Mouse (Mus musculus) WW6 (cell line): ENCODE measurements at regions not wholly inside any gene's neighbourhood (a gene's known extent, or its start where the extent isn't known, plus 50 kb on each side); places are given as distances from the start of the nearest gene placed in this dataset.

Experiments used
- DNase-seq: peaks from one replicate; pipeline ENCODE4 v3.0.0-alpha.2; 2013; ENCODE audit warnings: low read depth, low spot score

DNA sequence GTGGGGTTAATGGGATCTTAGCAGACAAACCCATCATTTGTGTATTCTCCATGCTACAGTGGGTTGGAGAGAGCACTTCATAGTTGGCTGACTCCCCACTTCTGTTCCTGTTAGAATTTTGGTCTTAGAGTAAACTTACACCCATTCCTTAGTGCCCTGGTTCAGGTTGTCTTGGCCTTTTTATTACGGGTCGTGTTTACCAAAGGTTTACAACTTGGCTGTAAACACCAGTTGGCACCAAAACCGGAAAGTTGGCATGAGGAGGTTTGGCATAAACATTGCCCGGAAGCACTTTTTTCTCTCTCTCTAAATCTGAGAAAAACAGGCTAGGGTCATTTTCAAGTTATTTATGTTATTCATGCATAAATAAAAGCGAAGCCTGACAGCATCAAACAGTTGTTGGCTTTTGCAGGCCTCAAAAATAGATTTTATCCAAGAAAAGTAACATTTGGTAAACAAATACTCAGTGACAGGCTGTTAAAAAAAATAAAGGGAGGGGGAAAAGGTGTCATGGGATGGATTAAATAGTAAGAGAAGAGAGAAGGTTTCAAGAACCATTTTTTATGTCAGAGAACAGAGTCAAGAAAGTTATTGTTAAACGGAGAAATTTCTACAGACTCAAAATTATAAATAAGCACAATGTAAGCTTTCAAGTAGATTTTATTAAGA is 148.0 kb upstream of the Klf6 start:
- no peak for DNase-seq

DNA sequence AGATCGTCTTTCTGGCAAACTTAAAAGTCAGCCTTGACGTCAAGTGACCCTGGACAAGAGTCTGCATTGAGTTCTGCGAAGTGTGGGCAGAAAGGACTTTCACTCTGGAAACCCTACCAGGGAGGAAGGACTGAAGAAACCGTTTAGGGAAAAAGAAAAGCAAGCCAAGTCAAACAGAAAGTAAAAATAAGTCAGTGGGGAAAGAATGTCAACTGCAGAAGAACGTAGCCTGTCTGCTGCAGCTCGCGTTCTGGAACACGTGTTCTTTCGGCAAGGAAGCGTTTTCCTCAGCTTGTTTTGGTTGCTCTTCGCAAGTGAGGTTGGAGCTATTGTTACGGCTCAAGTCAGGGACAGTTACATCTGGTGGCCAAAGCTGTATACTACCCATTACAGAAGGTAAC is 147.1 kb upstream of the Klf6 start:
- no peak for DNase-seq

- DNase-seq, result no peak
Measured at GRCm38 (mm10) chr13:5714793-5715192, 146.5 kb upstream of the Klf6 start.

DNA sequence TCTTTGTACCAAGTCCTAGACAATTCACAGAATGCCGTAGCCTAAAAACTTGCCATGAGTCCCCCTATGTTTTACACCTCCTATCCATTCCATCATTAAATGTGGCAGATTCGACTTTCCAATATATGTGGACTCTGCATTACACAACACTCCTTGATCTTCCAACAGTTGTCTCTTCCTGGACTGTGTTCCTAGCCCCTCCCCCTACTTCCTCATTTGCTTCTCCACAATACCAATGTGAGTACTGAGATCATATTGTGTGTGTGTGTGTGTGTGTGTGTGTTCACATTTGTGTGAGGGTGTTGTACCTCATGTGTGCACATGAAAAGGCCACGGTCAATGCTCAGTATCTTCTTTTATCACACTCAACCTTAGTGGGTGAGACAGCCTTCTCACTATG is 144.5 kb upstream of the Klf6 start:
- no peak for DNase-seq

DNA sequence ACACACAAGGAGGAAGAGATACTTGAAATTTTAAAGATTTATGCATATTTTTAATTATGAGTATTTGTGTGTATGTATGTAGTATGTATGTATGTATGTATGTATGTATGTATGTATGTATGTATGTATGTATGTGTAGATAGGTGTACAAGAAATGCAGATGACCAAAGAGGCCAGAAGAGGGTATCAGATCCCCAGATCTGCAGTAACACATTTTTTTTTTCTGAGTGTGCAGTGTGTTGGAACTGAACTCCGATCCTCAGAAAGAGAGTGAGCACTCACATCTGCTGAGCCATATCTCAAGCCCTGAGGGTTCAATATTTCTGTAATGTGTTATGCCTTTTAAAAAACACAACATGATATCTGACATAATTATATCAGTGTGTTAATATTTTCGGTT is 138.0 kb upstream of the Klf6 start:
- no peak for DNase-seq

- DNase-seq, result no peak
Measured at GRCm38 (mm10) chr13:5724364-5724763, 136.9 kb upstream of the Klf6 start.

GRCm38 (mm10) chr13:5725984-5726383 is 135.3 kb upstream of the Klf6 start:
- DNase-seq, result no peak

DNA sequence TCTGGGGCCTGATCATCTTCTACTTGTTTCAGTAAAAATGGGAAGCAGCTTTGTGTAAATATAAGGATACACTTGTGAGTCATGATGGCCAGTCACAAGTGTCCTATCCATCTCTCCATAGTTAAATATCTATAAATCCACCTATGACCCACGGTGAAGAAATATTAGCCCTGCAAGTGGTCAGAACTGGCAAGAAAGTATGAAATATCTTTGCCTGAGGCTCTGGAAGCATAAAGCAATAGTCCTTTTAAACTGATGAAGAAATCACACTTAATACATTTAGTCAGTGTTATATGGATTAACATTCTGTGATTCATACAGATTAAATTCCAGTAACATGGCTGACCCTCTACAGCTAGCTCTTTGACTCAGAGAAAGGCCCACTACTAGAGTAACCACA is 134.8 kb upstream of the Klf6 start:
- DNase-seq, result no peak

GRCm38 (mm10) chr13:5728172-5728571 is 133.1 kb upstream of the Klf6 start:
- DNase-seq, result no peak

GRCm38 (mm10) chr13:5728808-5729207 is 132.5 kb upstream of the Klf6 start:
- DNase-seq, result no peak

- DNase-seq, result no peak
Measured at GRCm38 (mm10) chr13:5729426-5730068, 131.7 kb upstream of the Klf6 start.

GRCm38 (mm10) chr13:5732206-5732605 is 129.1 kb upstream of the Klf6 start:
- no peak for DNase-seq

DNA sequence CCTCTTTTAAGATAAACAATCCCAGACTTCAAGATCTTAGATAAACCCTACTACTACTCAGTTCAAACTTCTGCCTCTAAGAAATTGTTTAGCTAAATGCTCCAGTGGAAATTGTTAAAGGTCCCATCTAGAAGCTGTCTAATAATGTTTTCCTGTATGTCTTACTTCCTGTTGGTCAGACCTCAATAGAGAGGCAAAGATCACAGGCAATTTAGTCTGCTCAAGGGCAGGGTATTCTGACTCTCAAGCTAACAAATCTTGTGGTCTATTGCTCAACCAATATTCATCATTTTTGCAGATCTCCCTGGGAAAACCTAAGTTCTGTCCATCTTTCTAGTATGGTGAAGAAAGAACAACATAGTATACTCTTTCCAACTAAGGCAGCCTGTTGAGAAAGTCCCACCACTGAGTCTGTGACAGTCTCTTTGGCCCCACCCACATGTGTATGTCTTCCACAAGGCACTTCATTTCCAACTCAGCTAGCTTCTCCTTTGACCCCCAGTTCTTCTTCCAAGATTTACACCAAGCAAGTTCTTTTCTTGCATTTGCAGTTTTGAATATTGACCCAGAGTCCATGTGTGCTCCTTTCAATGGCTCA is 126.2 kb upstream of the Klf6 start:
- no peak for DNase-seq

DNA sequence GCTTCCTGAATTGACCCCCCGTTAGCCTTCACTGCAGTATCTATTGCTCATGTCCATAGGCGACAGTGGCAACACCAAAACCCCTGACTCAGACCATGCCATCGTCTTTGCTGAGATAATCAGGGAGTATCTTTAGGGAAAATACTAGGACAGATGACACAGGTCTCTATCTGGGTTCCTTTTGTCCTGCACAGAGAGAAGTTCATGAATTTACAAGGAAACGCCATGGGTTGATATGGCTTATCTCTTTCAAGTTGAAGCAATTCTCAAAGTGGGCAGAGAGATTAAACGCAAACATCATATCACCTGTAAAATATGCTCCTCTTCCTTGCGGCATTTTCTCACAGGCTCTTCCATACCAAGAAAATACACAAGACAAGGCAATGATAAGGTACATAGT is 124.8 kb upstream of the Klf6 start:
- DNase-seq, result no peak

- no peak for DNase-seq
Measured at GRCm38 (mm10) chr13:5737214-5737613, 124.1 kb upstream of the Klf6 start.

GRCm38 (mm10) chr13:5740805-5741204 is 120.5 kb upstream of the Klf6 start:
- no peak for DNase-seq

- DNase-seq, result no peak
Measured at GRCm38 (mm10) chr13:5744949-5745348, 116.3 kb upstream of the Klf6 start.

DNA sequence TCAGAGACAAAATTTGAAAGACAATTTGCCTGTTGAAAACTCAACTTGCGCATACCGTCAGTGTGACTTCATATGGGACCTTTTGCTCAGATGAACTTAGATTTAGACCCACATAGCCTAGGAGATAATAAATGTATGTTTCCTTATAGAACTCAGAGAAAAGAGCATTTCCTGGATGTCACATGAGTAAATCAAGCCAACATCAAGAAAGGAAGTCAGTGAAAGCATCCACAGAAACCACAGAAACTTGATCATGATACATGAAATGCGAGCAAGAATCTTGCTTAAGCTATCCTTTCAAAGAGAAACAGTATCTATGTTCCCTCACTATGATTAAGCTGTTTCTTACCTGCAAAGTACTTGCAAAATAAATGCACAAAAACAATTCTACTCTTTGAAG is 104.1 kb upstream of the Klf6 start:
- DNase-seq, result no peak

GRCm38 (mm10) chr13:5757963-5758362 is 103.3 kb upstream of the Klf6 start:
- DNase-seq, result no peak

GRCm38 (mm10) chr13:5760030-5760429 is 101.3 kb upstream of the Klf6 start:
- no peak for DNase-seq

- no peak for DNase-seq
Measured at GRCm38 (mm10) chr13:5766394-5766793, 94.9 kb upstream of the Klf6 start.

DNA sequence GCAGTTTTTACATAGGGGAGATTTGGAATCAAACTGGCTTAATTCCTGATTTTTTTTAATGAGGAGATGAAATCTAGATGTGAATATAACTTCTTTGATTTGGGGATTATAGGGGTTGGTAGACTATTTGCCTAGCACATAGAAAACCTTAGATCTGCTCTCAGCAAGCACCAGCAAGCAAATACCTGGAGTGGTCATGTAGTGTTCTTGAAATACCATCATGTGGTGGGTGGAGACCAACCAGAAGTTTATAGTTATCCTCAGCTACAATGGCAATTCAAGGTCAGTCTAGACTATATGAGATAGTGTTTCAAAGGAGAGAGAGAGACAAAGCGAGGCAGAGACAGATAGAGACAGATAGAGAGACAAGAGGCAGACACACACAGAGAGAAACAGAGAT is 94.1 kb upstream of the Klf6 start:
- no peak for DNase-seq

GRCm38 (mm10) chr13:5768699-5769098 is 92.6 kb upstream of the Klf6 start:
- DNase-seq, result no peak
